Mouse (Mus musculus): ENCODE measurements at regions not wholly inside any gene's neighbourhood (a gene's known extent, or its start where the extent isn't known, plus 50 kb on each side); places are given as distances from the start of the nearest gene placed in this dataset.

DNA sequence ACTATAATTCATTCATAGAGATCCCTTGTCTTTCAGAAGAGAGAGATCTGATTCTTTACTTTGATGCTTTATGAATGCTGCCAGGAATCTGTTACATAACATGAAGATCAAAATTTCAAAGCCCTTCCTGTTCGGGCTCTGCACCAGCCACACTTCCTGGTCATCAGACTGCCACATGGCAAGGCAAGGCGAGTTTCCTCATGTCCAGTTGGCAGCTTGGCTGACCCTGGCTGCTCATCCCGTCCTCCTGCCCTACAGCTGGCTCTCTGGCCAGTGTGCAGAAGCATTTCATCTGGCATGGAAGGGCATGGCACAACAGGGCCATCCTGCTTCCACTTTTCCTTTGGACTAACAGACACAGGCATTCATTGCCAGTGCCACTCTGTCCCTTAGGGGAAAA lies 292.2 kb upstream of the Slc24a5 start:
- no peak for DNase-seq (ENCODE audit: low read depth, low spot score)

DNA sequence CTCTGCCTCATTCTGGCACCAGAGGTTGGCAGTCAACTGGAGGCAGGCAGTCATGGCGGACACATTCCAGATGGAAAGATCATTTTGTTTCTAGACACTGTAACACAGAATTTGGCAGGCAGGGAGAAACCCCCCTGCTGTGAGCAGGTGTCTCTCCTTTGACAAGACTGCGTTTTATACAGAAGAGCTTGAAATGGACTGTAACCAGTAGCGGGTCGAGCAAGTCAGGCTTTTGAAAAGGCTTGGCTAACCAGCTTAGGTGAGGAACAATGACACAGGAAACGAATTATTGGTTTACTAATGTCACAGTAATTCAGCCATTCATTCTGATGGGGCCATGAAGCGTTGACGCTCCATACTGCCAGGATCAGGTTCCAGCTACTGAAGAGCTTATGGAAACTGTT lies 275.3 kb upstream of the Slc24a5 start:
- DNase-seq (ENCODE audit: low read depth, low spot score) = no peak

GRCm38 (mm10) chr2:124811709-124812108 lies 256.2 kb upstream of the Slc24a5 start:
- DNase-seq (ENCODE audit: low read depth, low spot score) = no peak

DNA sequence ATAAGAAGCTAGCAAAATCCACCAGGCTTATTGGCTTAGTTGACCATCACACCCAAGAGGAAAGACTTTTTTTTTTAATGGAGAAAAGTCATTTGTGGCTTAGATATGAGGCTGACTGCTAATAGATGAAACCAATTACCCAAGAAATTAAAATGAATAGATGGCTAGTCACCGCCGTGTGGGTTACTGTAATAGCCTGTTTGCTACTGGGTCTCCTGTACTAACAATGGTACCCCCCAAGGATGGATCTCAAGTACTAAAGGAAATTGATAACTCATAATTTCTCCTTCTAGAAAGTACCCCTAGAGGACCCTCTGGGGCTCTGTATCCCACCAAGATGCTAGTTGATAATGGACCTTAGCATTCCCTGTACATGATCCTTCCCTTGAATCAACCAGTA lies 251.1 kb upstream of the Slc24a5 start:
- DNase-seq (ENCODE audit: low read depth, low spot score) = no peak

GRCm38 (mm10) chr2:124819846-124820245 lies 248.1 kb upstream of the Slc24a5 start:
- no peak for DNase-seq (ENCODE audit: low read depth, low spot score)

- DNase-seq (ENCODE audit: low read depth, low spot score) = no peak
Measured at GRCm38 (mm10) chr2:124820821-124821220, 247.1 kb upstream of the Slc24a5 start.

GRCm38 (mm10) chr2:124821366-124821765 lies 246.6 kb upstream of the Slc24a5 start:
- DNase-seq (ENCODE audit: low read depth, low spot score) = no peak

GRCm38 (mm10) chr2:124848812-124849211 lies 219.1 kb upstream of the Slc24a5 start:
- no peak for DNase-seq (ENCODE audit: low read depth, low spot score)

DNA sequence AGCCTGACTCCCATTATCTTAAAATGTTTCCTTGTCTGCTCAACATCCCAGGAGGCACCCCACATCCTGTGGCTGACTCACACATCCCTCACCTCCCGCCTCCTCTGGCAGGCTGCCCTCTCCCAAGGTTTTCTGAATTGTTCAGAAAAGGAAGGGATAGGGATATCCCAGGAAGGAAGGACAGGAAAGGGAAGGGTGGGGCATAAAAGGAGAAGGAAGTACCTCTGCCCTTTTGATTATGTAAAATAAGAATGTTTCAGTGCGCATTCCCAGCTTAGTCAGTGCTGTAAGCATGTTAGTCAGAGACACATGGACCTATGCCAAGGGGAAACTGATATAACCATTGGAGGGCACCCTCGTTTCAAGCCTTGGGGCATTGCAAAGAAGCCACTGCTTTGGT lies 209.4 kb upstream of the Slc24a5 start:
- DNase-seq (ENCODE audit: low read depth, low spot score) = no peak

DNA sequence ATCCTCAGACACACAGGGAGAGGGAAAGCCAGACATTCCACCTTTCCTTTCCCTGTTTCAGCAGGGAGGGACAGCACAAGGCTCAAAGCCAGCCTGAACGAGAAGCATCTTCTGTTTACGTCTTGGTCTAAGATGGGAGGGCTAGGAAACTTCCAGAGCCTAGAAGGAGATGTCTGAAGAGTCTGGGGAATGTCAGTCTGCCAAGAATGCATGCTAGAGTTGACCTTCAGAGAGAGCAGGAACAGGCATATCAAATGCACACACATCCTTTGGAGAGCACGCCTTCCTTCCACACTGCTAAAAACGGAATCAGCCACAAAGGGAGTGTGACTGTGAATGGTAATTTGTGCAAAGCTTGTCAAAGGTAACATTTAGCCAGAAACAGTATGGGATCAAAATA lies 179.7 kb upstream of the Slc24a5 start:
- DNase-seq (ENCODE audit: low read depth, low spot score) = no peak

DNA sequence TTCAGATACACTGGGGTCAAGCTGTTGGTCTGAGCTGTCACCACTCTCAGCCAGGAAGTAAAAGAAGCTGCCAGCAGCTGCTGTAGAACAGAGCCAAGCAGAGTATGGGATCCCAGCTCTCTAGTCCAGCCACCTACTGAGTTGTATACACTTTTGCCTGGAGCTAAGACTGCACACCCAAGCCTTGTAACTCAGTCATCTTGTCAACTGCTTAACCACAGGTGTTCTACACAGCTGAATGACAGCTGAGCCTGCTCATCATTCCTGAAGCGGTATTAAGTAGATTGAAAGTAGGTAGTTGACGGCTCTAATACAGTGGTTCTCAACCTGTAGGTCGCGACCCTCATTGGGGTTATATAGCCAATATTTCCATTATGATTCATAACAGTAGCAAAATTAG lies 172.9 kb upstream of the Slc24a5 start:
- DNase-seq (ENCODE audit: low read depth, low spot score) = no peak

- no peak for DNase-seq (ENCODE audit: low read depth, low spot score)
Measured at GRCm38 (mm10) chr2:124903556-124903955, 164.4 kb upstream of the Slc24a5 start.

GRCm38 (mm10) chr2:124905076-124905475 lies 162.8 kb upstream of the Slc24a5 start:
- no peak for DNase-seq (ENCODE audit: low read depth, low spot score)

DNA sequence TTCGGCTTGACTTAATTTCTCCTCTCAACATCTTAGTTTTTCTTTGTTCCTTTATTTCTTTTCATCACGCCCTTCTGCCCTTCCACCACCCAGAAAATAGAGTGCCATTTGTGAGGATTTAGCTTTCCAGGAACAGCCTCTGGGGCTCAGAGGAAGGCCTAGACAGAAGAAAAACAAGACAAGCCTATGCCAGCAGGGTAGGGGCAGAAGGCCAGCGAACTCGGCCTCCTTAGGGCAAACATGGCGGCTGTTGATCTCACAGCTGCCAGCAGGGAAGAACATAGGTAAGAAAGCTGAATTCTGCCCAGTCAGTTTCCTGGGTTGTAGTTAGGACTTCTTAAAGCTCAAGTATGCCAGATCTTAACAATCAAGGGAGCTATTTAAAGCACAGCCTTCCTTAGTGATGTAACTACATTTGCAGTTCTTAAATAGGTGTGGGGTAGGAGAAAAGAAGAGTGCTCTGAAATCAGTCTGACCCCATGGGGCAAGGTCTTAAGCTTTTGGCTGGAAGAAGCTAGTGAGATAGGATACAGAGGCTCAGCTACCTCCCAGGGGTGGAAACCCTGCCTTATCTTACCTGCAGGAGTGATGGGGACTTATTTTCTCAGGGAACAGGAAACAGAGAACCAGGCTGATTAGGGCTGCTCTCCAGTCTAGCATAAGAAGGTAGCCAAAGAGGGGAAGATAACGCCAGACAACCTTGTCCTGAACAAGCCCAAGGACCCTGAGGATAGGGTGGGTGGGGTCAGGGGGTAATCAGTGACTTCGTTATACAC lies 148.8 kb upstream of the Slc24a5 start:
- no peak for DNase-seq (ENCODE audit: low read depth, low spot score)

DNA sequence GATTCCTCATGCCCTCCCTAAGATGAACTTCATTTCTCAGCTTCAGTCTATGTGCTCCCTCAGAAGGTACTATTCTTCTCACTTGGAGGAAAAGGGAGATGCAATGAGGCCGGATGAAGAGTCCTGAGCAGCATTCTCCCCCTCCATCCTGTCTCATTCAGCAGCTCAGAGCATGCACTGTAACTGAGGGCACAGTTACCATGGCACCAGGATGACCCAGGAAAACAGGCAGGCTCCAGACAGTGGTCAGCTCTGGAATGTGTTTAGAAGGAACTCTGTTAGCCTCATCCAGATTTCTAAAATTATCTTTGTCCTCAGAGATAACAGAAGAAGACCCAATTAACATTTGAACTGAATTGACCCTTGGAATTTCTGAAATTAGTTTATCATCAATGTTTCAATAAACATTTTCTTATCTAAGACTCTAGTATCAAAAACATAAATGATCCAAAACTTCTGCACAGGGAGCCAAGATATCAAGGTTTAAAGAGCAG lies 148.1 kb upstream of the Slc24a5 start:
- no peak for DNase-seq (ENCODE audit: low read depth, low spot score)

- DNase-seq (ENCODE audit: low read depth, low spot score) = no peak
Measured at GRCm38 (mm10) chr2:124920265-124920664, 147.7 kb upstream of the Slc24a5 start.

GRCm38 (mm10) chr2:124927882-124928758 lies 139.8 kb upstream of the Slc24a5 start:
- peak; percentile 8 for DNase-seq (ENCODE audit: low read depth, low spot score)

DNA sequence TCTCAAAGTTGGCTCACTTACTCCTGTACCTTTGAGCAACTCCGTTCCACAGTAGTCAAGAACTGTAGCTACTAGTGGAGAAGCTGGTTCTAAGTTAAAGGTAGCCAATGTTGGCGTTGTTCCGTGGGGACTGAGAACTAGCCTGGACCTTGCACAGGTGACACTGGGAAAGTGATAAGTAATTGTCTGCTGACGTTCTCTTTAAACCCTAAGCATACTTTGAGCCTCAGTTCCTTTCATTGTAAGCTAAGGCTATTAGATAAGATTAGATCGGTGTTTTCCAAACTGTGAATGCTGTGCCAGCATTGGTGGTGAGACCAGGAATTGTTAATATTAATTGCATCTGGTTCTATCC lies 139.2 kb upstream of the Slc24a5 start:
- DNase-seq (ENCODE audit: low read depth, low spot score) = no peak

- no peak for DNase-seq (ENCODE audit: low read depth, low spot score)
Measured at GRCm38 (mm10) chr2:124930719-124931118, 137.2 kb upstream of the Slc24a5 start.

- no peak for DNase-seq (ENCODE audit: low read depth, low spot score)
Measured at GRCm38 (mm10) chr2:124932566-124932965, 135.4 kb upstream of the Slc24a5 start.

DNA sequence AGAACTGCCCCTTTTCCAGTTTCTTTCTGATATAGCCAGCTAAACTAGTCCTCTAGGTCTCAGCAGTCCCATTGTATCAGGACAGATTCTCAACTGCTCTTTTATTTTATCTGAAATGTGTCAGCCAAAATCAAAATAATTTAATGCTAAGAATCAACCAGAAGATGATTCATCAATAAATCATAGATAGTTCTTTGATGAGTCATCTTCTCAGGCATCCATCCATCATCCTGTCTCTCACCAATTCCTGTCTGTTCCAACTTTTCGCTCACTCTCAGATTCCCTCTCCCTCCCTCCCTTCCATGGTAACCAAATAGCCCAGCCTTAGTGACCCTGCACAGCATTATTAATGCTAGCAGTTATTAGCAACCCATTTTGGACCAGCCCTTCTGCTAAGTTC lies 134.0 kb upstream of the Slc24a5 start:
- no peak for DNase-seq (ENCODE audit: low read depth, low spot score)

DNA sequence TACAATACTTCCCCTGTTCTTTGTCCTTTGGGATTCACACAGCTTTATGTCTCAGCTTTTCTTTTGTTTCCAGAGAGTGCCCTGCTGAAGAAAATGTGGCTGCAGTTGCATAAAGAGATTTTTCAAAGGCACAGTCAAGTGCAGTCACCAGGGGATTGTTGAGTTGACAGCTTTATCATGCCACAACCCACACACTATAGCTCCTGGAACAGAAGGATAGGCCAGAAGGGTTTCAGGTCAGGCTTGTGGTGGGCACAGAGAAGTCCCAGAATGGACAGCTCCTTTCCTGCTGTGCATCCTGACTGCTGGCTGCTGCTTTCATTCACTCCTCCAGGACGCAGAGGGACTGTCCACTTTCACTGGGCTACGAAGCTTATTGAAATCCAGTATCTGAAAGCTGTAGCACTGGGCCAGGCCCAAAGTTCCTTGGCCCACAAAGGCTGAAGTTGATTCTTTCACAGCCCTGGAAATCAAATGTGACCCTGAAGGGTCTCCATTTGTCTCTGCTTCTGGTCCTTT lies 119.6 kb upstream of the Slc24a5 start:
- no peak for DNase-seq (ENCODE audit: low read depth, low spot score)

DNA sequence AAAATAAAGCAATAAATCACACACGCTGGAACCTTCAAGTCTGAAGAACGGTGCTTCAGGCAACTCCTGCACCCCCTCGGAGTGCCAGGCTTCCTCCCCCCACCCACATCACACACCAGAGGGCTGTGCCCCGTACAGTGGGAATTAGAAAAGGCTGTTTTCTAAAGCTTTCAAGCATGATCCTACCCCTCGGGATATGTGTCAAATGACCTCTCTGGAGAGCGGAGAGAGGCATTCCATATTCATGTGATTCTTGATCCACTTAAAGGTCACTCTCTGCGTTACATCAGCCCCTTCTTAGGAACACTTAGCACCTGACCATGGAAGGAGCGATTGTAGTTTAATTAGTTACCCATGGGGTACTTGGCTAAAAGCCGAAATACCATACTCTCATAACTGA lies 119.1 kb upstream of the Slc24a5 start:
- no peak for DNase-seq (ENCODE audit: low read depth, low spot score)
